Mouse (Mus musculus): ENCODE measurements around the gene Sept9.
"Not testable (repeated sequence)": the region's sequence is repeated elsewhere in the genome, so short reads cannot be mapped to it uniquely, and the experiment has no call there.

Gene Sept9

GRCm38 (mm10) chr11:117330076-117330950, 130.9 kb downstream of the Sept9 start:
- no peak for DNase-seq

DNA sequence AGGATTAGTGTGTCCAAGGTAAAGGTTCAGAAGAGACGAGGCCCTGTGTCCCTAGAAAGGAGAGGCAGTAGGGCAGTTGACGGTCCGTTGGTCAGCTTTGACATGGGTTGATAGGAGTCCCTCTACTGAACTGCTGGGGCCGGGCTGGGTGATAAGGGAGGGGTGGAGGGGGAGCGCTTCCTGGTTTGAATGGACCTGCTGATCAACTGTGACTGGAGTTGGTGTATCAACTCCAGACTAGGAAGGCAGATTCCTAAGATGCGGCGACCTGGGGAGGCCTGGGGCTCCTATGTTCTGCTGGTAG, 131.4 kb downstream of the Sept9 start:
- DNase-seq, result peak; percentile 48

DNA sequence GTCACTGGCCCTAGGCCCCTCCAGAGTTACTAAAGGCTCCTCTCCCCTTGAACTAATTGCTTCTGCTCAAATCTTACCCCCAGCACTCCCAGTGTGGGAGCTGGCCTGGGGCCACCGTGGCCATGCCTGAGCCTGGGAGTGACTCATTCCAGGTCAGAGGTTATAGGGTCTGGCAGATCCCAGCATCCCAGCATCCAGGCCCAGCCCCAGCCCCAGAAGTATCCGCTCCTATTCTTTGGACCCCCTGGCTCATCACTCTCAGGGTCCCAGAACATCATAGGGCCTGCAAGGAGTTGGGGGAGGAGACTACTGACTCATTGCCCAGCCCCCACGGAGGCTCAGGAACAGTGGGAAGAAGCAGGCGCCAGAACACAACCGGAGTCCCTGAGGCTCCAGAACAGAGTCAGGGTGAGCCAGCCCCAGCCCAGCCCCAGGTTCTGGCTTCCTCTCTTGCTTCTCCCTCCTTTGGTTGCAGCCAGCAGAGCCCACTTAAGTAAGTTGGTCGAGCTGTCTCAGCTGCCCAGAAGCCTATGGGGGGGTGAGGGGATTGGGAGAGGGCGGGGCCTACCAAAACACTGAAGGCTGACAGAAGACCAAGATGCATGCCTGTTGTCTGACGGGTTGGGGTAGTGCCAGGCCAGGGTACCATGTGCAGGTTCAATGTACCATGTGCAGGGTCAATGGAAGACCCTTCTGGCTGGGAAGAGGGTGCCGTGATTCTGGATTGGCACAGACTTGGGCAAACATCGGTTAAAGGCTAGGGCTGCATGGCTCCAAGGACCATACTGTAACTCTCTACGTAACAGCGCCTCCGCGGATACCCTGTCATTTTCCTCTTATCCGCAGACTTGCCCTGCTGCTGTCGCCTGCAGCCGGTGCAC, 132.1 kb downstream of the Sept9 start:
- DNase-seq, result peak; percentile 64

DNA sequence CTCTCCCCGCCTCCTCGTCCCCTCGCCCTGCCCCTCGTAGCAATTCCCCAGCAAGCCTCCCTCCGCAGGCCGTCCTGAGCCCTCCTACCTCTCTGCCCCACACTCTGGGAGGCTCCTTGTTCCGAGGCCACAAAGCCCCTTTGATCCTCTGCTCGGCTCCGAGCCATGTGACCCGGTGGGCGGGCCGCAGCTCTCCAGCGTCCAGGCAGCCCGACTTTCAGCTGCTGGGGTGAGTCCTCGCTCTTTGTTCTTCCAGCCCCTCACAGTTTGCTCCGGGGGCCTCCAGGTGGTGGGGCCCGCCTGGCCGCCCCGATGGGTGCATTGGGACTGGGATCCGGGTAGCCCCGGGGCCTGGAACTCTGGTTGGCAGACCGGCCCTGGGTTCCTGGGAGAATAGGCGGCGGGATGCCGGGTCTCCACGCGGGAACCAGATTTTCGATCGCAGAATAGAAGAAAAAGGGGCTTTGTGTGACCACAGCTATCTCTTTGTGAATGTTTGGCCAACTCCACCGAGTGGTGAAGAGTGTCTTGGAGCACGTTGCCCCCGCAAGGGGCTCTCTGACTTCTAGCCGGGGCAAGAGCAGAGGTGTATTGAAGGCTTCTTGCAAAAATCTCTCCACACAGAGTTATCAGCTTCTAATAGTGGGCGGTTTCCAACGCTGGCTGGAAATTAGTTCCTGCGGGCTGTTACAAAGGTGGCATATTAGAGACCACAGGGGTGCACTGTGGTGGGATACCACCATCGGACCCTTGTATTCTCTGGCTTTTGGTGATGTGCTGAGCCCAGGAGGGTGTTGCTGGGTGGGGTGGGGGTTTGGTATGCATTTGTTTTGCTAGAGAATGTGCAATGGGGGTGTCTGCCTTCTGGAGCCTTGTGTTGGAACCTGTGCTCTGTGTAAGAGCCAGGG, 133.0 kb downstream of the Sept9 start:
- DNase-seq, result peak; percentile 82

DNA sequence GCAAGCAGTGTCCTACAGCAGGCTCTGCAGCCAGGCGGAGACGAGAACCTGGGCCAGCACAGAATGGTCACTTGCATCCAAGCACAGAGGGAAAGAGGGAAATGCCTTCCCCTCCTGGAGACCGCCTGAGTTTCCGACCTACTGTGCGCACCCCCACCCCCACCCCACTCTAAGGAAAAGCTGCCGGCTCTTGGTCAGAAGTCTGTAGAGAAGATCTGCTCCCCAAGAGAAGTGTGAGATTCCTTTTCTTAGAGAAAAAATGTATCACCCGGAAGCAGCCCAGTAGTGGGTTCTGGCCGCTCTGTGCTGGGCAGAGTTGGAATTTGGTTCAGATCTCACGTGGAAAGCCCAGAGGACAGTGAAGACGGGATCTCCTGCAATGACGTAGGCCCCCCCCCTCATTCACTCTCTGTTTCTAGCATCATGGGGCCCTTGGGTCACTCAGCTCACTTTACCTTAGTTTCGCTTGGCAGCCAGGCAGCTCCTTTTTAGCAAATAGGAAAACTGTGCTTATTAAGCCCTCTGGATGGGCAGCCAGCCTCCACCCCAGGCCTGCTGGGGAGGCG, 133.8 kb downstream of the Sept9 start:
- peak; percentile 46 for DNase-seq

- peak; percentile 82 for DNase-seq
Observed at GRCm38 (mm10) chr11:117334101-117334500, 134.6 kb downstream of the Sept9 start.

DNA sequence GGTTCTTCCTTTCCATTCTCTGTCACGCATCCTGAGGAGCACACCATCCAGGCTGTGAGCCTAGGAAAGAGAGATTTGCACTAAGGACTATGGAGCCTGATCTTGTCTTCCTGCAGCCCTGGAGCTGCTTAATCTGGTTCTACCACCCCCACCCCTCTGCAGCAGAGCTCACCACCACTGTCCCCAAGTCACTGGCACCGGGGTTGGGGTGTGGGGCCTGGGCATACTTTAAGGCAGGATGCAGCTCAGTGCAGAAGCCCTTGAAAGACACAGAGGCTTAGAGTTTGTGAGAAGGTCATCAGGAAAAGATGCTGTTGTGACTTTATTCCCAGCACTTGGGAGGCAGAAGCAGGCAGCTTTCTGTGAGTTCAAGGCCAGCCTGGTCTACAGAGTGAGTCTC, 135.7 kb downstream of the Sept9 start:
- peak; percentile 60 for DNase-seq

DNA sequence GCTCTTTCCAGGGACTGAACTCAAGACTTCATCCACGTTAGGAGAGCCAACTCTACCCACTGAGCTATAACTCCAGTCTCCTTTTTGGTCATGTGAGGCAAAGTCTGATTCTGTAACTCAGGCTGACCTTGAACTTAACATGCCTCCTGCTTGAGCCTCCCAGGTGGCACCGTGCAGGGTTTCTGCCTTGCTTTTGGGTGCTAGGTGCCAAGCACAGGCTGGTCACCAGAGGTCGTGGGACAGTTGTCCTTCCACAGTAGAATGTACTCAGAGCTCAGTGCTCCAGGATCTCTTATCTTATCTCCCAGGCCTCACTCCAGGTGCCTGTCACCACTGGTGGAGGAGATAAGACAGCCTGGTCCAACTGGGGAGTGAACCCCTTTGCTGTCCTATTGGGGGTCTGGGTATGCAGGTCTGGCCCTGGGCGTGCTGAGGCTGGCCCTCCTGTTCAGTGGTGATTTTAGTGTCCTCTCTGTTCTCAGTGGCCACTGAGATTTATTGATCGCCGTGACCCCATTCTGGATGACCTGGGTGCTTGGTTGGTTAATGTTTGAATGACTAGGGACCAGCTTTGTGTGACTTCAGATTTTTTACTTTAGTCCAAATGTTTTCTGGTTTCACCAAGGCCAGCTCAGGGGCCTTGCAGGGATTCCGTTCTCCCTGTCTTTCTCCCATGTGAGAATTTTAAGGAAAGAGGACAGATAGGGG, 136.8 kb downstream of the Sept9 start:
- no peak for DNase-seq

DNA sequence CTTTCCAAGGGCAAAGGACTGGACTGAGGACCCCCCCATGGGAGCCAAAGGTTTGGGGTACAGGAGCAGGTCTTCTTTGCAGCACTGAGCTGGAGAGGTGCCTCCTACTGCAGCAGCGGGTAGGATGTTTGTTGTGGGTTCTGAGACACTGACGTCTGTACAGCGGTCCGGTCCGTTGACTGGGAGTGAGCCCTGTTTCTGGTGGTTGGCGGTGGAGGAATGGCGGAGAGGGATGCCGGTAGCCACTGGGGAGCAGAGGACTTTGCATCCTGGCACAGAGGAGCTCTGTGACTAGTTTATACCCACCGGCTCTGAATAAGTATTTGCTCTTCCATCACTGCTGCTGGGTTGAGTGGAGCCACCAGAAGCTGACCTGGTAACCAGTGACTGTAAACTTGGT, 138.3 kb downstream of the Sept9 start:
- no peak for DNase-seq

DNA sequence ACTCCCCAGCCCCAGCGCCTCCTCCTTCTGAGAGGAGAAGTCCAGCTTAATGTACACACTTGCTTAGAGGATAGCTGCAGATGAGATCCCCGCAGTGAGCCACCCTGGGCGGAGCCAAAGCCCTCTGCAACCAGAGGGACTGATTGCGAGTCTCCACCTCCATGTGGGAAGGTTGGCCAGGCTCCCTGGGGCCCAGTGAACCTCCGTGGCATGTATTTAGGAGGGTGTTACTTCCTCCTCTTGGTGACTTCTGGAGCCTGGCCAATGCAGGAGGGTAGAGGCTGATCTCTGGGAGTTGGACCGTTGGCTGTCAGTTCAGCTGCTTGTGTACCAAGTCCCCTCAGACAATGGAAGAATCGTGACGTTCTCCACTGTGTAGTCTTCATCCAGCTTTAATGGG, 139.0 kb downstream of the Sept9 start:
- DNase-seq, result no peak

DNA sequence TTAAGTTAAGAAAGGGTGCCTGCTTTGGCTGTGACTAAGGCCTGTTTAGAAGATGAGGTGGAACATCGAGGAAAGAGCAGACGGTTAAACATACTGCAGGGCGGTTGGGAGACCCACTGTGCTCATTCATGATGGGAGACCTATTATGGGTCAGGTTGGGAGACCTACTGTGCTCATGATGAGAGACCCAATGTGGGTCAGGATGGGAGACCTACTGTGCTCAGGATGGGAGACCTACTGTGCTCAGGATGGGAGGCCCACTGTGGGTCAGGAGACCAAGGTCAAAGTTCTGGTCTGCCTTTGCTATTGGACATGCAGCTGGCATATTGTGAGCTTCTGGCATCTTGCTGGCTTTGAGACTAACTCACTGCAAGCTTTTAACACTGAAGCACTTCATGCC, 139.6 kb downstream of the Sept9 start:
- no peak for DNase-seq

DNA sequence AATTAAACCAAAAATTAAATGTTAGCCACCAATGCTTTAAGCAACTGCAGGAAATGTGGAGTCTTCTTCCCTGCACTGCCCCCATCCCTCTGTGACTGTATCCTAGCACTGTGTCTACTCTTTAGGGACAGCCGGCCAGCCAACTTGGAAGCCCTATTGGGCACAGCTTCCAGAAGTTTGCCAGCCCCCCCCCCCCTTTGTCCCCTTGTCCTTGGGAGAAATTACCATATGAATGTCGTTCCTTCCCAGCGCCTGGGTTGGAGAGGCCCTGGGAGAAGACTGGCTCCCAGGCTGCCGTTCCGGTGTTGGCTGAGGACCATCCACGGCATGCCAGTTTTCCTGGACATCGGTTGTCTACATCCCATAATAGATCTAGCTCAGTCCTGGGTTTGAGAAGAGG, 141.8 kb downstream of the Sept9 start:
- no peak for DNase-seq

DNA sequence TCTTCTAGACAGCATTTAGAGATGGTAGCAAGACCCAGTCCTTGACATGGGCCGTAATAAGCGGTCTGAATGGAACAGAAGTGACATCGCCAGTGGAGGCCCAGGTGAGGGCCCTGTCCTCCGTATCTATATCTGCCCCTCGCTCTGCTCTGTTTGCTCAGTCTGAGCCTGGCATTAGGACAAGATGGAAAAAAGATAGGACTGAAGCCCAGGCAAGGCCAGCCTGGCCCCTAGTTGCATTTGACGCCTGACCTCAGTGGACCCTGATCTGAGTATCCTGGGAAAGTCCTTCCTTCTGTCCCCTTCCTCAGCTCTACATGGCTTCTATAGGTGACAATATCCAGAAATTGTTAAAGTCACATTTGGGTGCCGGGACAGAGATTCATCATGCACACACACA, 142.6 kb downstream of the Sept9 start:
- DNase-seq, result no peak

- DNase-seq, result not testable (repeated sequence)
Observed at GRCm38 (mm10) chr11:117342490-117342889, 143.0 kb downstream of the Sept9 start.

GRCm38 (mm10) chr11:117343800-117344199, 144.3 kb downstream of the Sept9 start:
- DNase-seq, result no peak

GRCm38 (mm10) chr11:117344339-117345021, 145.0 kb downstream of the Sept9 start:
- DNase-seq, result no peak

DNA sequence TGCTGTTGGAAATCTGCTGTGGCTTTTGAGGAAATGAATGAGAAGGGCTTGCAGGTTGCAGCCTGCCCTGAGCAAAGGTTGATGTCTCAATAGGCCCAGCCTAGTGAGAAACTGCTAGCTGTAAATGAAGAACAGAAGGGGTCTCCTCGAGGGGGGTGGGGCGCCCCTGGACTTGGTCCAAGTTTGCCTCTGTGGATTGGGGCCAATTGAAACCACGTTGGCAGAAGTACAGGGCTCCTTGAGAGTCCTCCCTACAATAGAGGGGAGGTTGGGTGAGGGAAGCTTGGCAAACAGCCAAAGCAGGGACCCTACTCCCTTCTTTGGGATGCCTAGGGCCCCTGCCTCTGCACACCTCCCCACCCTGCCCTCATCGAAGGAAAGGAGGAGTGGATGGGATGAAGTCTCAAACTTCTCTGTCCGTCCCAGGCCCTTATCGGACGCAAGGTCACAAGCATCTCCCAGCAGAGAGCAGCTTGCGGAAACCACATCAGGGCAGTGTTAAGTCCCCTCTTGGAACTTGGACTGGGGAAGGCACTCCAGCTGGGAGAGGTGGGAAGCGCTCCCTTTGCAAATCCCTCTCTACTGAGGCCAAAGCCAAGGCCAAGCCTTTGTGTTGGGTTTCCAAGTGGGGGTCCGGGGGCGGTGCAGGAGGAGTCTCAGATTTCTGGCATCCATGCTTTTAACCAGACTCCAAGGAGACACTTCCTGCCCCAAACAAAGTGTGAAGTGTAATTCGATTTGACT, 145.7 kb downstream of the Sept9 start:
- DNase-seq, result no peak

DNA sequence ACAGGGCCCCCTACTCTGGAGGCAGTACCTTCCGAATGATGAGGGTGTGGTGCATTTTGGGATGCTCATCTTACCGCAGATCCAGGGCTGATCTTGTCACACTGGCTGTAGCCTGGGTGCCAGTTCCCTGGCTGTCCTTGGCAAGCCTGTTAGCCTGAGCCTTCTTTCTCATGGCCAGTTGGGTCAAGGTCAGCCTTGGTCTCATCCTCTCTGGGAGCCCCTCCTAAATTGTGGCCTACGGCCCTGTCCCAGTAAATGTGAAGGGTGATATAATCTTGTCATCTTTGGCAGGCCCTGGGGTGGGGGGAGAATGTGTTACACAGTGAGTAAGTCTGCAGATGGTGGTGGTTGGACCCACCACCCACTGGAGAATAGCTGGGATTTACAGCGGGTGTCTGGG, 147.8 kb downstream of the Sept9 start:
- DNase-seq, result no peak

GRCm38 (mm10) chr11:117348429-117349103, 149.1 kb downstream of the Sept9 start:
- DNase-seq, result no peak
